Mouse (Mus musculus): ENCODE results near the gene Ccdc146.

GRCm38 (mm10) chr5:21387340-21387739 lies 37.1 kb downstream of the Ccdc146 start:
- TF ChIP-seq CTCF (IDR thresholded peaks at IDR 0.05; ENCODE audit: borderline replicate concordance, extremely low read depth, insufficient read depth, insufficient read length), result no peak
- TF ChIP-seq POLR2A (IDR thresholded peaks at IDR 0.05; ENCODE audit: borderline replicate concordance, extremely low read depth, insufficient read depth, insufficient read length, poor library complexity, severe bottlenecking), result no peak

All from brain, embryonic 14.5 days (tissue).